In genomic region chr15:78831720-78832657, GRCm38 (mm10) we compare ENCODE assay signal across 8 mouse cellular contexts. TPM values are rescaled to one million over a fixed set of nuclear protein-coding genes. Genes with fewer than 3 reads are reported as not detected.
DNase-seq lines count a peak whose midpoint lies in the region; ATAC-seq and TF ChIP-seq lines count a peak whose summit lies in the region.

No protein-coding gene starts in this region.

- intact Hi-C loops in gastrocnemius, adult 2 months (cut with DNase I): loop anchor here (1.0 kb wide), 1 partner anchor 46 kb away; no protein-coding TSS in a partner anchor
- intact Hi-C loops in gastrocnemius, postnatal 14 days (cut with DNase I; ENCODE audit: low total_unique reads): no loop called here

- peak overlapping the region; percentile 21 for H3K9ac ChIP-seq in heart, embryonic 15.5 days

- peak overlapping the region; percentile 86 for H3K27ac ChIP-seq in gastrocnemius, adult 2 months
- H3K27ac ChIP-seq in heart, embryonic 15.5 days: peak overlapping the region; percentile 85

- WGBS in heart, embryonic 15.5 days: 43% methylated on average over 19 of the region's 19 CpGs

- peaks cover 63% of the 10 kb centered on the region for H3K4me1 ChIP-seq in heart, embryonic 15.5 days (replicated peaks)

- peak overlapping the region; percentile 36 for H3K4me2 ChIP-seq in heart, embryonic 15.5 days

- H3K9me3 ChIP-seq in heart, embryonic 15.5 days (replicated peaks): no peaks in the 10 kb centered on the region

- H3K4me3 ChIP-seq in gastrocnemius, adult 2 months: peak overlapping the region; percentile 61
- 0 out of 2 replicates have a peak overlapping the region, but pooled peaks have one; percentile 10 for H3K4me3 ChIP-seq in heart, embryonic 15.5 days

- peaks cover 4% of the 10 kb centered on the region; the same call in 1 of the 2 replicates for H3K27me3 ChIP-seq in heart, embryonic 15.5 days

- TF ChIP-seq CTCF in gastrocnemius, adult 2 months (IDR thresholded peaks at IDR 0.05): no peak

- no peaks in the 10 kb centered on the region for H3K36me3 ChIP-seq in heart, embryonic 15.5 days

- DNase-seq in gastrocnemius, adult 2 months: peak; percentile 60
- DNase-seq in gastrocnemius, postnatal 14 days: no peak
- peak; percentile 90 for DNase-seq in kidney, postnatal 10 days
- peak; percentile 67 for DNase-seq in lung, postnatal 14 days
- no peak for DNase-seq in retina, postnatal 1 day
- DNase-seq in frontal cortex, postnatal 36 days (ENCODE audit: low spot score in 2 of 2): no peak

- ATAC-seq in heart, embryonic 15.5 days (replicated peaks; ENCODE audit: insufficient number of reproducible peaks, insufficient read depth, low FRiP score, low read depth): peak; percentile 70
- no peak for ATAC-seq in frontal cortex, adult (ENCODE audit: low TSS enrichment)

RNA-seq across cellular contexts. Expression of gene Cdc42ep1, which starts 10.4 kb away (rescaled TPM):
- total RNA-seq in gastrocnemius, adult 2 months (2021): 1 to 10 TPM; 8.5 to 10.0 TPM
- 10 to 100 TPM; 22.7 to 23.6 TPM for total RNA-seq in gastrocnemius, postnatal 14 days (2021)
- 32.0 and 40.4 TPM in 2 replicates for polyA plus RNA-seq in heart, embryonic 15.5 days (2015; fragmentation: Nextera tagmentation; extraction: Ambion mirVana)

RNA-seq across cellular contexts. Expression of gene Lgals2, which starts 23.3 kb away (rescaled TPM):
- not detected for total RNA-seq in gastrocnemius, adult 2 months (2021)
- not detected for total RNA-seq in gastrocnemius, postnatal 14 days (2021)
- polyA plus RNA-seq in heart, embryonic 15.5 days (2015; fragmentation: Nextera tagmentation; extraction: Ambion mirVana): 0.43 and 0.45 TPM in 2 replicates

RNA-seq across cellular contexts. Expression of gene Card10, which starts 29.1 kb away (rescaled TPM):
- total RNA-seq in gastrocnemius, adult 2 months (2021): 1 to 10 TPM; 6.1 to 6.8 TPM
- total RNA-seq in gastrocnemius, postnatal 14 days (2021): 1 to 10 TPM; 9.6 to 9.7 TPM
- 5.7 and 7.6 TPM in 2 replicates for polyA plus RNA-seq in heart, embryonic 15.5 days (2015; fragmentation: Nextera tagmentation; extraction: Ambion mirVana)

RNA-seq across cellular contexts. Expression of gene Gga1, which starts 45.0 kb away (rescaled TPM):
- total RNA-seq in gastrocnemius, adult 2 months (2021): 10 to 100 TPM; 43.1 to 45.7 TPM
- total RNA-seq in gastrocnemius, postnatal 14 days (2021): 10 to 100 TPM; 28.0 to 28.2 TPM
- polyA plus RNA-seq in heart, embryonic 15.5 days (2015; fragmentation: Nextera tagmentation; extraction: Ambion mirVana): 39.7 and 48.4 TPM in 2 replicates

RNA-seq across cellular contexts. Expression of gene Mfng, which starts 58.7 kb away (rescaled TPM):
- 1 to 10 TPM; 2.6 to 3.1 TPM for total RNA-seq in gastrocnemius, adult 2 months (2021)
- 1 to 10 TPM; 5.6 to 7.1 TPM for total RNA-seq in gastrocnemius, postnatal 14 days (2021)
- 13.6 and 21.0 TPM in 2 replicates for polyA plus RNA-seq in heart, embryonic 15.5 days (2015; fragmentation: Nextera tagmentation; extraction: Ambion mirVana)

Comparison
In these comparisons a context has a peak if more than half of its experiments do, and no peak if none do; other contexts are left out.
1. DNase-seq: peak in gastrocnemius, adult 2 months (single experiment), kidney, postnatal 10 days (single experiment) and lung, postnatal 14 days (single experiment); none in gastrocnemius, postnatal 14 days (single experiment), retina, postnatal 1 day (single experiment) and frontal cortex, postnatal 36 days (0 of 2).